Mouse (Mus musculus) embryonic fibroblast, embryonic 13.5 days (primary cell): Measurements from ENCODE around the gene Cep250.
"Not testable (repeated sequence)": the region's sequence is repeated elsewhere in the genome, so short reads cannot be mapped to it uniquely, and the experiment has no call there.

Experiments
- CTCF ChIP-seq: IDR thresholded peaks from 2 replicates; pipeline ENCODE4 v1.5.1; 2011; ENCODE audit warnings: mild to moderate bottlenecking, control low read depth, low read length, moderate library complexity, borderline replicate concordance; ENCODE audit not compliant: insufficient read depth
- POLR2A ChIP-seq: IDR thresholded peaks from 2 replicates; pipeline ENCODE4 v1.6.1; 2011; ENCODE audit warnings: low read depth, mild to moderate bottlenecking, control low read depth, low read length, moderate library complexity

DNA sequence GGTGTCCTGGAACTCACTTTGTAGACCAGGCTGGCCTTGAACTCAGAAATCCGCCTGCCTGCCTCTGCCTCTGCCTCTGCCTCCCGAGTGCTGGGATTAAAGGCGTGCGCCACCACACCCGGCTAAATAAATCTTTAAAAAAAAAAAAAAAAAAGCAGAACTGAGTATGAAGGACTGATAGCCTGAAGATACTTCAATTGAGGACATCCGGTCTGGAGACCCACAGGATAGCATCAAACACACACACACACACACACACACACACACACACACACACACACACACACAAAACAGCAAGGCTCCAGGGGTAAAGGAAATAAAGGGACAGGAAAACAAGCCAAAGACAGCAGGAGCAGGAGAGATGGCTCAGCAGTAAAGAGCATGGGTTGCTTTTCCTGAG is 31.0 kb upstream of the Cep250 start:
- not testable (repeated sequence) for TF ChIP-seq CTCF, POLR2A
